Mouse (Mus musculus) myocyte (in vitro differentiated cells): ENCODE results near the gene Hist2h3b.

Source experiments
- CEBPB ChIP-seq: IDR thresholded peaks from 2 replicates; pipeline ENCODE4 v1.6.1; 2011; ENCODE audit warnings: mild to moderate bottlenecking, moderate library complexity; ENCODE audit not compliant: poor library complexity, insufficient read depth, severe bottlenecking
- E2F4 ChIP-seq: IDR thresholded peaks from one replicate; pipeline ENCODE4 v1.6.1; 2011; ENCODE audit warnings: mild to moderate bottlenecking, control low read depth, moderate library complexity; ENCODE audit not compliant: insufficient read depth
- MAX ChIP-seq: IDR thresholded peaks from one replicate; pipeline ENCODE4 v1.6.1; 2011; ENCODE audit warnings: low read depth, mild to moderate bottlenecking, control low read depth
- MYOD1 ChIP-seq, 3 experiments: IDR thresholded peaks; one replicate each; pipeline ENCODE4 v1.6.1; 2011; ENCODE audit warnings: control low read depth in 2 of 3, low read depth in 2 of 3, mild to moderate bottlenecking in 2 of 3, moderate library complexity in 1 of 3; ENCODE audit not compliant: insufficient read length in 2 of 3, control insufficient read depth in 1 of 3
- MYOG ChIP-seq, 3 experiments: IDR thresholded peaks; one replicate each; pipeline ENCODE4 v1.6.1; 2011; ENCODE audit warnings: control low read depth in 2 of 3, low read depth in 2 of 3, mild to moderate bottlenecking in 2 of 3; ENCODE audit not compliant: insufficient read length in 2 of 3, control insufficient read depth in 1 of 3, insufficient read depth in 1 of 3
- POLR2A ChIP-seq: IDR thresholded peaks from one replicate; pipeline ENCODE4 v1.6.1; 2011; ENCODE audit warnings: low read depth, mild to moderate bottlenecking, control low read depth, moderate library complexity; ENCODE audit not compliant: insufficient read length
- POLR2AphosphoS2 ChIP-seq: IDR thresholded peaks from one replicate; pipeline ENCODE4 v1.6.1; 2011; ENCODE audit warnings: low read depth, control low read depth; ENCODE audit not compliant: insufficient read length
- REST ChIP-seq: IDR thresholded peaks from one replicate; pipeline ENCODE4 v1.6.1; 2011; ENCODE audit warnings: mild to moderate bottlenecking, control low read depth, moderate library complexity; ENCODE audit not compliant: insufficient read depth, insufficient read length
- SRF ChIP-seq: IDR thresholded peaks from one replicate; pipeline ENCODE4 v1.6.1; 2011; ENCODE audit warnings: low read depth; ENCODE audit not compliant: control insufficient read depth, insufficient read length
- TCF12 ChIP-seq: IDR thresholded peaks from one replicate; pipeline ENCODE4 v1.6.1; 2011; ENCODE audit warnings: mild to moderate bottlenecking, control low read depth; ENCODE audit not compliant: poor library complexity, insufficient read depth, severe bottlenecking
- USF1 ChIP-seq: IDR thresholded peaks from one replicate; pipeline ENCODE4 v1.6.1; 2011; ENCODE audit warnings: low read depth, mild to moderate bottlenecking, control low read depth, moderate library complexity

GRCm38 (mm10) chr3:96300706-96301529 is 32.5 kb downstream of the Hist2h3b start:
- TF ChIP-seq POLR2A, result no peak
- no peak for TF ChIP-seq CEBPB
- TF ChIP-seq MYOG (IDR thresholded peaks at IDR 0.05; ENCODE audit: control insufficient read depth in 1 of 3, insufficient read depth in 1 of 3, insufficient read length in 2 of 3, low read depth in 2 of 3), result no peak
- TF ChIP-seq USF1, result no peak
- no peak for TF ChIP-seq SRF
- no peak for TF ChIP-seq MAX
- no peak for TF ChIP-seq E2F4
- TF ChIP-seq MYOD1 (IDR thresholded peaks at IDR 0.05; ENCODE audit: control insufficient read depth in 1 of 3, insufficient read length in 2 of 3, low read depth in 2 of 3), result no peak
- TF ChIP-seq POLR2AphosphoS2, result no peak
- no peak for TF ChIP-seq TCF12
- no peak for TF ChIP-seq REST
